Mouse (Mus musculus) ovary, postnatal 36 days (tissue): ENCODE data around the gene Mrpl51.
"Not testable (repeated sequence)": the region's sequence is repeated elsewhere in the genome, so short reads cannot be mapped to it uniquely, and the experiment has no call there.

Source experiments
- DNase-seq: peaks from one replicate; pipeline ENCODE4 v3.0.0; 2022; ENCODE audit warnings: low spot score, mixed read lengths

The Mrpl51 gene

GRCm38 (mm10) chr6:125159773-125160557, 31.6 kb upstream of the Mrpl51 start:
- no peak for DNase-seq

GRCm38 (mm10) chr6:125160558-125160853, 31.1 kb upstream of the Mrpl51 start:
- DNase-seq: no peak

- DNase-seq: peak; percentile 35
These were observed 30.5 kb upstream of the Mrpl51 start for GRCm38 (mm10) chr6:125160854-125161760.

- DNase-seq: peak; percentile 55
These were observed 29.6 kb upstream of the Mrpl51 start for GRCm38 (mm10) chr6:125161971-125162370.

GRCm38 (mm10) chr6:125162615-125163305, 28.8 kb upstream of the Mrpl51 start:
- not testable (repeated sequence) for DNase-seq

- DNase-seq: no peak
These were observed 27.6 kb upstream of the Mrpl51 start for GRCm38 (mm10) chr6:125163801-125164657.

GRCm38 (mm10) chr6:125164672-125165327, 26.8 kb upstream of the Mrpl51 start:
- no peak for DNase-seq

GRCm38 (mm10) chr6:125165328-125165891, 26.2 kb upstream of the Mrpl51 start:
- peak; percentile 95 for DNase-seq

GRCm38 (mm10) chr6:125166051-125166751, 25.4 kb upstream of the Mrpl51 start, which contains the start of gene Gapdh:
Gene Gapdh, minus strand, starts transcription at chr6:125166467.
- DNase-seq: peak; percentile 82

GRCm38 (mm10) chr6:125166861-125167650, 24.5 kb upstream of the Mrpl51 start:
- DNase-seq: peak; percentile 40

- DNase-seq: no peak
These were observed 23.5 kb upstream of the Mrpl51 start for GRCm38 (mm10) chr6:125168086-125168485.

- no peak for DNase-seq
These were observed 21.4 kb upstream of the Mrpl51 start for GRCm38 (mm10) chr6:125170194-125170593.

GRCm38 (mm10) chr6:125172474-125172873, 19.1 kb upstream of the Mrpl51 start:
- DNase-seq: no peak

GRCm38 (mm10) chr6:125173256-125173655, 18.3 kb upstream of the Mrpl51 start:
- peak; percentile 46 for DNase-seq

- no peak for DNase-seq
These were observed 16.1 kb upstream of the Mrpl51 start for GRCm38 (mm10) chr6:125175469-125175868.

GRCm38 (mm10) chr6:125179601-125180000, 12.0 kb upstream of the Mrpl51 start:
- no peak for DNase-seq

- DNase-seq: no peak
These were observed 9.5 kb upstream of the Mrpl51 start for GRCm38 (mm10) chr6:125182133-125182532.

- no peak for DNase-seq
These were observed 5.4 kb upstream of the Mrpl51 start for GRCm38 (mm10) chr6:125186203-125186602.

GRCm38 (mm10) chr6:125190816-125191215, 785 bp upstream of the Mrpl51 start:
- DNase-seq: no peak
